Mouse (Mus musculus): ENCODE results near the gene Ccnl1. TPM values are rescaled to one million over a fixed set of nuclear protein-coding genes. Genes with fewer than 3 reads are reported as not detected.
A peak's percentile ranks its signal among the peaks of the same experiment; 100 is the strongest.

Gene Ccnl1
- polyA plus RNA-seq, 1 experiment from 2014 or later = 139 TPM

DNA sequence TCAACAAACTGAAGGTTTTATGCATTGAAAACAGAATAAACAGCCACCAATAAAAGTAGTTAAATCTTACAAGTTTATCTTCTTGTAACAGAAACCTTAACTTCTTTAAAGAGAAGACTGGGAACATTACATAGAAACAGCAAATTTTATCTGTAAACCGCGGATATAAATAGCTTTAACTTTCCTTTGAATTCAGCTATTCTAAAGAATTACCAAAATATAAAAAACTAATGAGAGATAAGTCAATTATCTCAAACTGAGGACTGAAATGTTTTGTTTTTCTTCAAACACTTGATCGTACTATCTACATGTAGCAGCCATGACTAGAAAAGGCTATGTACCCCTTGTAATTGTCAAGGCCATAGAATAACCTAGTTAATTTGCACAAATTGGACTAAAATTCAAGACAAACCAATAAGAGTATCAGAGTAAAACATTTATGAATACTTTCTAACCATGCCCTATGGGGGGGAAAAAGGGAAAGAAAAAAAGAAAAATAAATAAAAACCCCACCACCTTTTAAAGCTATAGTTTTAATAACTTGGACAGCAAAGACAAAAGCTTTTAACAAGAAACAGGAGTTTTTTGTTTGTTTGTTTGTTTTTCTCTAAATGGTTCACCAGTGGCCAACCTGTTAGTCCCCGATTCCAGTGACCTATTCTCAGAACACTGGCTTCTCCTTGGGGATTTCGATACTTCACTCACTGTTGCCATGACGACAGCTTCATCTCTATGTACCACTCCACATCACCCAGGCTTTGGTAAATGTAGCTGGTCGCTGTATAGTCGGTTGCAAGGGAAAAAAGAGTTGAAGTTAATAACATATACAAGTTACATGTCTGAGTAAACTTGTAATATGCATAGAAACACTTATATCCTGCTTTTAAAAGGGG, 3.3 kb downstream of the Ccnl1 start:
- Histone ChIP-seq H3K9me3 (no peaks in the 10 kb centered on the region), H3K4me3 (replicated peaks) (no peak overlapping the region), H3K36me3 (replicated peaks) (peaks cover 47% of the 10 kb centered on the region), H3K4me1 (peaks cover 45% of the 10 kb centered on the region), H3K9ac (no peak overlapping the region), H3K4me2 (0 out of 2 replicates have a peak overlapping the region, but pooled peaks have one; percentile 26), H3K27me3 (no peaks in the 10 kb centered on the region), H3K27ac (no peak overlapping the region)
- 54% methylated on average over 8 of the region's 8 CpGs for WGBS
- ATAC-seq (ENCODE audit: low FRiP score) = no peak

DNA sequence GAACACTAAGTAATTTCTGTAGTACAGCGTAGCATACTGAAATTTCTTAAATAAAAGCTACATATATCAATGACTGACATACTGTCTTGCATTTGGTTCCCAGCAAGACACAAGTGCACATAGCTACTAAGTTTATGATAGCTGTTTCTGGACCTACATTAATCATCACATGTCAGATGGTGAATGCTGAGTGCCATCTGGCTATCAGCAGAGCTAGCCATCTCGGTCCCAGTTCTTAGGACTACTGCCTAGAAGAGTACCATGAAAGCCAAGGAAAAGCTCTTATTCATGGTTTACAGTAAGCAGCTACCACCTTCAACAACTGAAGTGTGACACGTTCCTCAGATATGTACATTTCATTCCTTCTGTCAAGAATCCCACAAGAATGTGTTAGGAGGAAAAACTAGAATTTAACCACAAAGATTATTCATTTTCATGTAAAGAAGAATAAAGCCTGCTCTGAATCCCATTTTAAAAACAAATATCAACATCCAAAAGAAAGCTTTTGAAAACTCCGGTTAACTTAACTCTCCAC, 7.2 kb downstream of the Ccnl1 start:
- ATAC-seq (ENCODE audit: low FRiP score) = no peak
- no peak overlapping the region for H3K4me3 ChIP-seq (replicated peaks)
- peaks cover 23% of the 10 kb centered on the region for H3K4me1 ChIP-seq
- H3K4me2 ChIP-seq = no peak overlapping the region
- no peak overlapping the region for H3K9ac ChIP-seq
- H3K27me3 ChIP-seq = no peaks in the 10 kb centered on the region
- no peaks in the 10 kb centered on the region for H3K9me3 ChIP-seq
- 94% methylated on average over 4 of the region's 4 CpGs for WGBS
- no peak overlapping the region for H3K27ac ChIP-seq
- H3K36me3 ChIP-seq (replicated peaks) = peaks cover 68% of the 10 kb centered on the region

DNA sequence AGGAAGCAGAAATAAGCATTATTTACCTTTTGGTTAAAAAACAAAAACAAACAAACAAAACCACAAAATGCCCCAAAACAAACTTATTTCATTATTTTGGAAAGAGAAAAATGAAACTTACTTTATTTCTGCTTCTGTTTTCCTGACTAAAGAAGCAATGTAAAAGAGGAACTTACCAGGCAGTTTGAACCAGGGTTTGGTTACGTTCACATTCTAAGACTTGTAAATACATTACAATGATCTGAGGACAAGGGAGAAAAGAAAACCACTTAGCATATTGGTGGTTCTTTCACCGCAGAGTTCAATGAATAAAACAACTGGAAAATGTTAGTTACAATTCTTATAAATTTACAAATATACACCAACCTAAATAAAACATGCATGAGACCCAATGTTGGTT, 7.7 kb downstream of the Ccnl1 start:
- H3K4me1 ChIP-seq = peaks cover 21% of the 10 kb centered on the region
- H3K27ac ChIP-seq = no peak overlapping the region
- no peaks in the 10 kb centered on the region for H3K27me3 ChIP-seq
- H3K36me3 ChIP-seq (replicated peaks) = peaks cover 71% of the 10 kb centered on the region
- WGBS = 92% methylated on average over 2 of the region's 2 CpGs
- no peak overlapping the region for H3K9ac ChIP-seq
- no peak overlapping the region for H3K4me3 ChIP-seq (replicated peaks)
- ATAC-seq (ENCODE audit: low FRiP score) = no peak
- no peak overlapping the region for H3K4me2 ChIP-seq
- H3K9me3 ChIP-seq = no peaks in the 10 kb centered on the region

DNA sequence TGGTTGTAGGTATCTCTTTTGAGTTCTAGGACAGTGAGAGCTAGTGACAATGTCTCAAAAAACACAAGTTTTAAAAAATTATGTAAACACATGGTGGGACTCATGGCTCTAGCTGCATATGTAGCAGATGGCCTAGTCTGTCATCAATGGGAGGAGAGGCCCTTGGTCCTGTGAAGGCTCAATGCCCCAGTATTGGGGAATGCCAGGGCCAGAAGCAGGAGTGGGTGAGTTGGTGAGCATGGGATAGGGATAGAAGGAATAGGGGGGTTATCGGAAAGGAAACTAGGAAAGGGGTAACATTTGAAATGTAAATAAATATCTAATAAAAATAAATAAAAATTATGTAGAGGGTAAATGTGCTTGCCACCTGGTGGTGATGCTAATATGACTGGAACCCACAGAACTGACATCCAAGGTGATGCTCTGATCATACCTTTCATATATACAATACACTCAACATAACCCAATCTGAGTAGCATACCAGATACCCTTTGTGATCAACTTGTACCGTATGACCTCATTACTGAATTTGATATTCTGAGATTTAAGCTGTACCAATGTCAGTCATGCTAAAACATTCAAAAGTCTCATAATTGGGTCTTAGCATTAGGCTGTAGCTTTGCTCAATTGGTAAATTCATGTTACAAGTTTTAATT, 12.6 kb downstream of the Ccnl1 start:
- no peaks in the 10 kb centered on the region for H3K27me3 ChIP-seq
- no peak overlapping the region for H3K9ac ChIP-seq
- H3K4me1 ChIP-seq = no peaks in the 10 kb centered on the region
- 87% methylated on average over 2 of the region's 2 CpGs for WGBS
- H3K4me3 ChIP-seq (replicated peaks) = no peak overlapping the region
- no peak overlapping the region for H3K27ac ChIP-seq
- peaks cover 53% of the 10 kb centered on the region for H3K36me3 ChIP-seq (replicated peaks)
- H3K9me3 ChIP-seq = no peaks in the 10 kb centered on the region
- ATAC-seq (ENCODE audit: low FRiP score) = no peak
- no peak overlapping the region for H3K4me2 ChIP-seq

DNA sequence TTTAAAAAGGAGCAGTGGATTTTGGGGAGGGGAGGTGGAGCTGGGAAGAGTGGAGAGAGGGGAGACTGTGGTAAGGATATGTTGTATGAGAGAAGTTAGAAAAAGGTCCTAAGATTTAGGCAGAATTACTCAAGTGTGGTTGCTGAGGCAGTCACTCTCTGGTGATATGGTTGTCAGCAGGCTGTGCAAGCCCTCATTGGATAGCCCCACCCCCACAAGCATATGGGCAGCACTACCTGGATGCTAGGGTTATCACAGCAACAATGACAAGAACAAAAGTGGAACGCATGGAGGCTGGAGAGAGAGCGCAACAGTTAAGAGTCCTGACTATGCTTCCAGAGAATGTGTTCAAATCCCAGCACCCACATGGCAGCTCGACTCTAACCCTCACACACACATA, 13.3 kb downstream of the Ccnl1 start:
- H3K27ac ChIP-seq = no peak overlapping the region
- no peaks in the 10 kb centered on the region for H3K27me3 ChIP-seq
- H3K4me1 ChIP-seq = no peaks in the 10 kb centered on the region
- H3K4me3 ChIP-seq (replicated peaks) = no peak overlapping the region
- ATAC-seq (ENCODE audit: low FRiP score) = peak; percentile 59; the same call in 1 of the 2 replicates
- H3K36me3 ChIP-seq (replicated peaks) = peaks cover 50% of the 10 kb centered on the region
- H3K9ac ChIP-seq = no peak overlapping the region
- 89% methylated on average over 3 of the region's 3 CpGs for WGBS
- H3K9me3 ChIP-seq = no peaks in the 10 kb centered on the region
- H3K4me2 ChIP-seq = no peak overlapping the region

DNA sequence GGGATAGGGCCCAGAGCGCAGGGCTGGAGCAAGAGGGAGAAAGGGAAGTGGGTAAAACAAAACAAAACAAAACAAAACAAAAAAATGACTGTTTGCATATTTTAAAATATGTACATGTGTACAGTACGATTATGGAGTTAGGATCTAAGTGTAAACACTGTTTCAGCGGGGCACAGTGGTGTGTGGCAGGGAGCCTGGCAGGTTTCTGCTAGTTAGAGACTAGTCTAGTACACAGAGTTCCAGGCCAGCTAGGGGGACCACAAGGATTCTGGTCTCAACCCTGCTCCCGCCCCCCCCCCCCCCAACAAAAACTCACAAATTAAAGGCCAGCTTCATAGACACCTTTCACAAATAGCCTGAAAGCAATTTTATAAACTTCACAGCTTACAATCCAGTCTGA, 14.6 kb downstream of the Ccnl1 start:
- no peak overlapping the region for H3K27ac ChIP-seq
- H3K9me3 ChIP-seq = no peaks in the 10 kb centered on the region
- WGBS = 90% methylated on average over 4 of the region's 4 CpGs
- H3K4me2 ChIP-seq = no peak overlapping the region
- H3K27me3 ChIP-seq = no peaks in the 10 kb centered on the region
- ATAC-seq (ENCODE audit: low FRiP score) = no peak
- no peaks in the 10 kb centered on the region for H3K4me1 ChIP-seq
- H3K36me3 ChIP-seq (replicated peaks) = peaks cover 40% of the 10 kb centered on the region
- H3K4me3 ChIP-seq (replicated peaks) = no peak overlapping the region
- H3K9ac ChIP-seq = no peak overlapping the region

DNA sequence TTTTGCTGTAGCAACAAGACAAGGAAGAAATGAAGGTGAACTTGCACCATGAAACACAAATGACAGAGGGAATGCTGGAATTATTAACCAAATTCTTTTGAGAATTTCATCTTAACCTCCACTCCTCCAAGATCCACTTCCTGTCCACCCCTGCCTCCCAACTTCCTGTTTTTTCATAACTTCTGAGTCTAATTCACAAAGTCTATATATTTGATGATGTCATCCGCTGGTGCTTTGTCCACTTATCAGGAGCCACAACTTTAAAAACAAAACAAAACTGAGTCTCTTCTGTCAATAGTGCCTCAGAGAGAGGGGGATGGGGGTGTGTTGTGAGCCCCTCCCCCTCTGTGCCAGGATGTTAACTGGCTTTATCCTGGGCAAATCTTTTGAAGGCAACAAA, 17.0 kb downstream of the Ccnl1 start:
- H3K36me3 ChIP-seq (replicated peaks) = peaks cover 19% of the 10 kb centered on the region
- H3K4me3 ChIP-seq (replicated peaks) = no peak overlapping the region
- H3K4me2 ChIP-seq = no peak overlapping the region
- no peak overlapping the region for H3K9ac ChIP-seq
- 84% methylated on average over 1 of the region's 1 CpGs for WGBS
- no peaks in the 10 kb centered on the region; the same call in 1 of the 2 replicates for H3K4me1 ChIP-seq
- no peak for ATAC-seq (ENCODE audit: low FRiP score)
- no peaks in the 10 kb centered on the region for H3K9me3 ChIP-seq
- H3K27ac ChIP-seq = no peak overlapping the region
- no peaks in the 10 kb centered on the region for H3K27me3 ChIP-seq

DNA sequence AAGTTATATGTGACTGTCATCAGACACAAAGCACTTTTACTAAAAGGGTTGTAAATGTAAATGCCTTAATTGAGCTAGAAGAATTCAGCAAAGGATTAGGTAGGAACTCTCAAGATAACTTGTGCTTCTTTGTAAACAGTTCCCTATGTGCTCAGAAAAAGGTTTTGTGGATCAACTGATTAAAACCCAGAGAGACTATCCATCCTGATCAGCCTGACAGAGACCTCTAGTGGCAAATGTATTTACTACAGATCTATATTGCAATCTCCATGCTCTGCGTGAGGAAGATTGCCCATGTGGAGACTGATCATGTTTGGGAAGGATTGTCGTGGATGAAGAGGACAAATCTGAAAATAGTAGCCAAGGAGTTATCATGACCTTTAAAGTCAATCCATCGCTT, 19.8 kb downstream of the Ccnl1 start:
- ATAC-seq (ENCODE audit: low FRiP score) = no peak
- H3K9ac ChIP-seq = no peak overlapping the region
- H3K27ac ChIP-seq = no peak overlapping the region
- H3K4me3 ChIP-seq (replicated peaks) = no peak overlapping the region
- H3K4me1 ChIP-seq = no peaks in the 10 kb centered on the region; the same call in 1 of the 2 replicates
- 22% methylated on average over 3 of the region's 3 CpGs for WGBS
- no peaks in the 10 kb centered on the region for H3K36me3 ChIP-seq (replicated peaks)
- H3K4me2 ChIP-seq = no peak overlapping the region
- no peaks in the 10 kb centered on the region for H3K27me3 ChIP-seq
- no peaks in the 10 kb centered on the region for H3K9me3 ChIP-seq

DNA sequence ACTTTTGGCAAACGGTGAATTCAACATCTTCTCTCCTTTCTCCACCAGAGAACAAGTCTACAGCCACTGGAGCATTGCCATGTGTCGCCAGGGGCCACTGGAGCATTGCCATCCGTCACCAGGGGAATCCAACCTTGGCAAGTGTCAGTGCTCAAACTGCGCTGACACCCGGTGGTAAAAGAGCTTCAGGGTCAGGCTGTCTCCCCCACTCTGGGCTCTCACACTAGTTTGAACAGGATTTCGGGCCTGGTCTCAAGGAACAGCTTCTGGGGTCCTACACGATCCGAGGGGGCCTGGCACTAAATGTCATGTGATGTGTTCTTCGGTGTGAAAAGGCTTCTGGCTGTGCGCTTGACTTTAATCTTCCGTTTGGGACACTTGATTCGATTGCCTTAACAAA, 21.7 kb downstream of the Ccnl1 start:
- H3K27ac ChIP-seq = no peak overlapping the region
- H3K9ac ChIP-seq = no peak overlapping the region
- no peak for ATAC-seq (ENCODE audit: low FRiP score)
- H3K4me3 ChIP-seq (replicated peaks) = no peak overlapping the region
- H3K27me3 ChIP-seq = no peaks in the 10 kb centered on the region; the same call in 1 of the 2 replicates
- H3K4me2 ChIP-seq = no peak overlapping the region
- no peaks in the 10 kb centered on the region for H3K36me3 ChIP-seq (replicated peaks)
- WGBS = 50% methylated on average over 12 of the region's 12 CpGs
- H3K9me3 ChIP-seq = no peaks in the 10 kb centered on the region
- H3K4me1 ChIP-seq = no peaks in the 10 kb centered on the region; the same call in 1 of the 2 replicates

DNA sequence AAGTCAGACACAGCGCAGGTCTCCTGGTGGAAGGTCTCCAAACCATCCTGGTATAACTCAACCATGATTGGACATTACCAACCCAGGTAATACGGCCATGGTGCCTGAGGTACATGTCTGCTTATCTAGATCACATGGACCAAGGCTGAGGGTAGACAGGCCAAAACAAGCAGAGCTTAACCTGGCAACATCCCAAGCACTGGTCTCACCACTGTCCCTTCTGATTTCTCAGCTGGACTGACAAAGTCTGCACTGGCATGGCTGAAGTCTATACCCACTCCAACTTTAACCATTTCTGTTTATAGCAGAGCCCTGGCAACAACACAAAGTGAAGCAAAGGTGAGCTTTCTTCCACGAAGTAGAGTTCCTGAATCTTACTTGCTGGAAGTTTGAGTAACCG, 22.9 kb downstream of the Ccnl1 start:
- no peaks in the 10 kb centered on the region; the same call in 1 of the 2 replicates for H3K4me1 ChIP-seq
- 85% methylated on average over 4 of the region's 4 CpGs for WGBS
- H3K4me3 ChIP-seq (replicated peaks) = no peak overlapping the region
- ATAC-seq (ENCODE audit: low FRiP score) = no peak
- no peaks in the 10 kb centered on the region for H3K36me3 ChIP-seq (replicated peaks)
- no peak overlapping the region for H3K4me2 ChIP-seq
- no peak overlapping the region for H3K27ac ChIP-seq
- no peak overlapping the region for H3K9ac ChIP-seq
- H3K27me3 ChIP-seq = no peaks in the 10 kb centered on the region; the same call in 1 of the 2 replicates
- H3K9me3 ChIP-seq = no peaks in the 10 kb centered on the region

DNA sequence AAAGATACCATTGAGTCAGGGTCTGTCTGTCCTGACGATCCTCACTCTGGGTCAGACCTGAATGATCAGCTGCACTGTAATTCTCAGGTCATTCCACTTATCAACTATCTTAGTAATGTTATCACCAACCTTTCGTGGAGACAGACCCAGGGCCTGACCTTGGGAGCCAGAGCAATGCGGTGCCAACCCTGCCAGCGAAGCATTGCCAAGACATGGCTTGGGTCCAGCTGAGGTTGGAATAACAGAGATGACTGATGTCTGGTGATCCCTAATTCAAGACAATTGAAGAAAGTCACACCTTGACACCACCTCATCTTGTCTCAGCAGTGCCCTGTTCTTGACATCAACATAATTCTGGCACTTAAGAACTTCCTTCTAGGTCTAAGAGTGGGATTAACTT, 24.3 kb downstream of the Ccnl1 start:
- no peaks in the 10 kb centered on the region; the same call in 1 of the 2 replicates for H3K27me3 ChIP-seq
- ATAC-seq (ENCODE audit: low FRiP score) = no peak
- WGBS = 79% methylated on average over 4 of the region's 4 CpGs
- H3K4me1 ChIP-seq = peaks cover 14% of the 10 kb centered on the region
- no peaks in the 10 kb centered on the region for H3K9me3 ChIP-seq
- no peak overlapping the region for H3K27ac ChIP-seq
- no peak overlapping the region for H3K9ac ChIP-seq
- H3K4me3 ChIP-seq (replicated peaks) = no peak overlapping the region
- no peak overlapping the region for H3K4me2 ChIP-seq
- no peaks in the 10 kb centered on the region for H3K36me3 ChIP-seq (replicated peaks)

DNA sequence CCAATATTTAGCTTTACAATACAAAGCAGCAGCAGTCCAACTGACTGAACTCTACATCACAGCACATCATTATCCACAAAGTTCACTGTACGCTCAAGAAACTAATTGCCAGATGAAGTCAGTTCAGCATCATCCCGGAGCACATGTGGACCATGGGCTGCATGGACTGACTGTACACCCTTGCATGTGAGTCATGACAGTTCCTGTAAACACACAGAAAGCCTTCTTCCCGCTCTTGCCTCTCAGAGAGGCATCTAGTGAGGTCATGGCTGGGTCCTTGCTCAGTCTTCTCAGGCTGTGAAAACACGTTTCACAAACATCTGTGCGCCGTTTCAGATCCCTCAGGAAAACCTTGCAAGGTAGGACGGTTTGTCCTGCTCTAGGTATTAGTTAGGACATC, 26.5 kb downstream of the Ccnl1 start:
- Histone ChIP-seq H3K36me3 (replicated peaks) (no peaks in the 10 kb centered on the region), H3K9ac (no peak overlapping the region), H3K4me2 (no peak overlapping the region), H3K4me3 (replicated peaks) (no peak overlapping the region), H3K27ac (no peak overlapping the region), H3K27me3 (no peaks in the 10 kb centered on the region; the same call in 1 of the 2 replicates), H3K4me1 (peaks cover 17% of the 10 kb centered on the region), H3K9me3 (no peaks in the 10 kb centered on the region)
- ATAC-seq (ENCODE audit: low FRiP score) = no peak
- WGBS = 89% methylated on average over 7 of the region's 7 CpGs

Measured in forebrain, embryonic 12.5 days (tissue).